Mouse (Mus musculus) ovary, postnatal 14 days (tissue): ENCODE results near the gene Ddx19b.
"Not testable (repeated sequence)": the region's sequence is repeated elsewhere in the genome, so short reads cannot be mapped to it uniquely, and the experiment has no call there.

Experiments
- DNase-seq: peaks from one replicate; pipeline ENCODE4 v3.0.0; 2022; ENCODE audit warnings: low spot score

Ddx19b gene

GRCm38 (mm10) chr8:111031572-111031971, at the start of gene Ddx19b:
TSS of gene Ddx19b (minus strand) at chr8:111031751.
- no peak for DNase-seq

GRCm38 (mm10) chr8:111079861-111080271, 48.3 kb upstream of the Ddx19b start:
- DNase-seq, result no peak

GRCm38 (mm10) chr8:111079461-111079860, 47.9 kb upstream of the Ddx19b start:
- no peak for DNase-seq

DNA sequence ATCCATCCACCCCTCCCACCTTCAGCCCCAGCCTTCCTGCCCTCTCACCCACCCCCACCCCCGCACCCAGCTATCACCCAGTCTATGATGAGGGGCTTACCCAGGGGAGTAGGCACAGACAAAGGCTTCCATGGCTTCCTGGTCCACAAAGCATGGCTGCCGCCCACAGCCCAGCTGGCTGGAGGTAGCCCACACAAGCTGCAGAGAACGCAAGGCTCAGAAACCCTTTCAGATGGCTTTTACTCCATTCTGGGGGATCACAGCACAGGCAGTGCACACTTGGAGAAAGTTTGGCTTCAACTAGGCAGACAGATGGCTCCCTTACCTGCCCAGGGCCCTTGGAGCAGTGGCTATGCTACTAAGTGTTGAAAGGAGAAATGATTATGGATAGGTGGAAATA, 44.4 kb upstream of the Ddx19b start:
- DNase-seq, result no peak

- not testable (repeated sequence) for DNase-seq
These were observed 37.1 kb upstream of the Ddx19b start for GRCm38 (mm10) chr8:111068660-111069059.

DNA sequence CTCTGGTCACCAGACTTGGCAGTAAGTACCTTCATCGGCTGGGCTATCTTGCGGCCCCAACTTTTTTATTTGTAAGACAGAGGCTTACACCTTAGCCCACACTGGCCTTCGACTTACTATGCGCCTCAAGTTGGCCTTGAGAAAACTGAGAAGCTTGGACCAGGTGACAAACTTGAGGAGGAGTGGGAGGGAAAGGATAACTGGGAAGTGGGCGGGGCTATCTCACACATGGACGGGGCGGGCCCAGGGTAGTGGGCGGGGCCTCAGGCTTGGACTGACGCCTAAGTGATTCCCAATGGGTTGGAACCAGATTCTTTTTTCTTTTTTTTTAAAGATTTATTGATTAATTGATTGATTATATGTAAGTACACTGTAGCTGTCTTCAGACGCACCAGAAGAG, 35.9 kb upstream of the Ddx19b start:
- no peak for DNase-seq

DNA sequence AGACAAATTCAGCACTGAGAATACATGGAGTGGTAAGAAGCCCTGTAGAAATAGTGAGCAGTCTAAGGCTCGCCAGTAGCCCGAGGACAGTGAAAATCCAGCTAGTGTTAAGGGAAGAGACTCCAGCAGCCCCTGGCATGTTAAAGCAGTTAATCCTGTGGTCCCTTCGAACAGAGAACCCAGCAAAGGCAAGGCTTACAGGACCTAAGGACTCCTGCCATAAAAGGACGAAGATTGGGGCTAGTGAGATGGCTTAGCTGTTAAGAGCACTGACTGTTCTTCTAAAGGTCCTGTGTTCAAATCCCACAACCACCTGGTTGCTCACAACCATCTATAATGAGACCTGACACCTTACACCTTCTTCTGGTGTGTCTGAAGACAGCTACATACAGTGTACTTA, 34.8 kb upstream of the Ddx19b start:
- DNase-seq, result no peak

DNA sequence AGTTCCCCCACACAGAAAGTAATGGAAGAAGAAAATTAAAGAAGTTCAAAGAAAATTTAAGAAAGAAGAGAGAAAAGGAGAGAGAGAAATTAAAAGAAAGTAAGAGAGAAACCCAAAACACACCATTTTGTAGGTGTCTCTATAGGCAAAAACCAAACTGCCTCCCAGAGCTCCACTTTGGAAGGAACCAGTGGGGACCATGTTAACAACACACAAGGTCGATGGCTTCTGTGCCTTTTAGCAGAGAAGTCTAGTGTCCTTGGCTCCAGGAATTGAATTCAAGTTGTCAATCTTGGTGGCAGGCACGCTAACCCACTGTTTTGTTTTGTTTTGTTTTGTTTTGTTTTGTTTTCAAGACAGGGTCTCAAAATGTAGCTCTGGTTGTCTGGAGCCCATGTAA, 31.3 kb upstream of the Ddx19b start:
- no peak for DNase-seq

DNA sequence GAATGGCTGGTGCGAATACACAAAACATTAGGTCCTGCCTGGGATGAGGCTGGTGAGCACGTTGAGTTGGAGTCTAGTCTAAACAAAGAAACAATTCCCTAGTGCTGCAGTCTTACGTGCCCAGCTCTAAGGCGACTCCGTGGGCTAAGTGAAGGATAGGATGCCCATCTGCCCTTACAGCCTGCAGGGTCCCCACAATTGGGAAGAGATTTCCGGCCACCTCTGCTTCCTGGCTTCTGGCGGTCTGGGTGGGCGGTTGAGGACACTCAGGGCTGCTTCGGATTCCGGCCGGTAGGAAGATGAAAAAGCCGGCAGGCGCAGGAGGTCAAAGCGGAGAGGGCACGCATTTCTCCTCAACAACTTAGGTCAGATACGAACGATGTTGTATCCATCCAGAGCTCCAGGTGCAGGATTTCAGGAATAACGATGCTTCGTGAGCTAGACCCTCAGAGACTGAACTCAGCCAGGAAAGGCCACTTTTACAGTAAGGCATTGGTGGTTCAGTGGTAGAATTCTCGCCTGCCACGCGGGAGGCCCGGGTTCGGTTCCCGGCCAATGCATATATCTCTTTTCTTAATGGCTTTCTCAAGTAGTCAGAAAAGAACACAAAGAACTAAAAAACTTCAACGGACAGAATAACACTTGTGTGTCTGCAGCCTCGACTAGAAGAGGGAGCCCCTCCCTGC, 30.7 kb upstream of the Ddx19b start:
- peak; percentile 93 for DNase-seq

DNA sequence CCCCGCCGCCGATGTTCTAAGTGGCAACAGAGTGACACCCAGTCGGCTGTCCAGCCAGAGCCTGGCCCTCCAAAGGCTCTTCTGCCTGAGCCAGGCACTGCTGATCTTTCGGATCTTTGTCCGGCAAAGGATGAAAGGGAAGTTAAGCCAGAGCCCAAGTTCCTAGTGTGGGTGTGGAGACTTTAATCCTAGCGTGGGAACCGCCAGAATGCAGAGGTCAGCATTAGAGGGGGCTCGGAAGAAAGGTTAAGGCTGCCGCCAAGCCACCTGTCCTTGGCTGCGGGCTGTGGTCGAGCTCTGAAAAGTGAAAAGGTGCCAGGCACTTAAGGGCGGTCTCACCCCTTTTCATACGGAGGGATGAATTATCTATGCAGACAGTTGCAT, 30.1 kb upstream of the Ddx19b start:
- DNase-seq, result no peak

- no peak for DNase-seq
These were observed 27.5 kb upstream of the Ddx19b start for GRCm38 (mm10) chr8:111058946-111059572.

- no peak for DNase-seq
These were observed 25.2 kb upstream of the Ddx19b start for GRCm38 (mm10) chr8:111056691-111057293.

DNA sequence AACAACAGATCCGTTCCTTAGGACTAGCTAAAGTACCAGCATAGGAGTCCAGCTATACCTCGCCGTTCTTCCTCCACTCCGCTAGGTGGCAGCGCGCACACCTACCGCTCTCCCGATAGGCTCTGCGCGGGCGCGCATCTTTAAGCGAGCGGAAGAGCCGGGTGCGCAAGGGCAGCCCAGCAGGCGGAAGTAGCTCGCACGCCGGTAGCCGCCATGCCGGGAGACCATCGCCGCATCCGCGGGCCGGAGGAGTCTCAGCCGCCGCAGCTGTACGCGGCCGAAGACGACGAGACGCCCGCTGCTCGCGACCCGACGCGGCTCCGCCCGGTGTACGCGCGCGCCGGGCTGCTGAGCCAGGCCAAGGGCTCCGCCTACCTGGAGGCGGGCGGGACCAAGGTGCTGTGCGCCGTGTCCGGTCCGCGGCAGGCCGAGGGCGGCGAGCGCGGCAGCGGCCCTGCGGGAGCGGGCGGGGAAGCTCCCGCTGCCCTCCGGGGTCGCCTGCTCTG, 24.7 kb upstream of the Ddx19b start, which contains the start of gene Exosc6:
Gene Exosc6, plus strand, starts transcription at position 182 of the 506 bp plus-strand sequence.
- DNase-seq, result peak; percentile 83

DNA sequence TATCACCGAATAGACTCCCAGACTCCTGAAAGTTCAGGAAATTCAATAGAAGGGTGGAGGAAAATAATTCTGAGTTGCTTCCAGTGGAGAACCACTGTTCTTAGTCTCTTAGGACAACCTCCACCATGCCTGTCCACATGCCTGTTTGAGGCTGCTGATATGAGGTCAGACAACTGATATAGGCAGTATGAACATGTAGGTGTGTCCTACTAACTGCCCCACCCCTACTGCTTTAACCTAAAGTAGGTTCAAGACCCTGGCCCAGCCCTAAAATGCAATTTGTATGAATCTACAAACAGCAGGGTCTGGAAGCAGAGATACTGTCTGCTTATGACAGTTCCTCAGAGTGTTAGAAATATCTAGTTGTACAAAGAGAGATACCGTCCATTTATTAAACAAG, 24.1 kb upstream of the Ddx19b start:
- no peak for DNase-seq

DNA sequence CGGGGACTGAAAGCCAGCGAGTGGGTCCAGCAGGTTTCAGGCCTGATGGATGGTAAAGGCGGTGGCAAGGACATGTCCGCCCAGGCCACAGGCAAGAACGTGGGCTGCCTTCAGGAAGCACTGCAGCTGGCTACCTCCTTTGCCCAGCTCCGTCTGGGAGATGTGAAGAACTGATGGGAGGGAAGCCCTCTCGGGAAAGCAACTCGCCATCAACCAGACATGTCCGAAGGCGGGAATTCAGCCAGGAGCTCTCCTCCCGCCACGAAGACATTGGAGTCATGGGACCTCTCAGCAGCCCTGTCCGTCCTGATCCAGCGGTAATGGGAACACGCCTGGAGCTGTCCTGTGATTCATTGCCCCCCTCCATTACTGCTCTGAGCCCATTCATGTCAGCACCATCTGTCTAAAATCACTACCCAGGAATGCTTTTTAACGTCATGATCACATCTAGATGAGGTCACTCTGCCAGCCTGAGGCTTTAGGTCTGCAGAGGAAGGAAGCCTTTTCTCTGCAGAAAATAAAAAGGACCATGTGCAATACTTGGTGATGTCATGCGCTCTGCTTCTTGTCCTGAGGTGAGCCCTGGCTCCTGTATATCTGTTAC, 23.6 kb upstream of the Ddx19b start:
- DNase-seq, result no peak

GRCm38 (mm10) chr8:111053827-111054518, 22.4 kb upstream of the Ddx19b start:
- no peak for DNase-seq

- DNase-seq, result no peak
These were observed 17.6 kb upstream of the Ddx19b start for GRCm38 (mm10) chr8:111049106-111049505.

- DNase-seq, result no peak
These were observed 17.1 kb upstream of the Ddx19b start for GRCm38 (mm10) chr8:111048694-111049093.

- no peak for DNase-seq
These were observed 12.6 kb upstream of the Ddx19b start for GRCm38 (mm10) chr8:111044003-111044734.

GRCm38 (mm10) chr8:111042546-111042945, 11.0 kb upstream of the Ddx19b start:
- DNase-seq, result no peak

- DNase-seq, result no peak
These were observed 5.0 kb upstream of the Ddx19b start for GRCm38 (mm10) chr8:111036591-111036990.
